Mouse (Mus musculus): ENCODE results near the gene Gm20388. TPM values are rescaled to one million over a fixed set of nuclear protein-coding genes. Genes with fewer than 3 reads are reported as not detected.

The Gm20388 gene
- polyA plus RNA-seq, 1 experiment from 2014 or later = not detected

- H3K9me3 ChIP-seq (ENCODE audit: control insufficient read depth, low read length) = no peaks in the 10 kb centered on the region
- ATAC-seq (ENCODE audit: low read depth) = no peak
- no peak overlapping the region for H3K4me3 ChIP-seq (ENCODE audit: low read length)
- no peak overlapping the region for H3K4me2 ChIP-seq (ENCODE audit: low read depth, low read length)
- WGBS = 86% methylated on average over 13 of the region's 13 CpGs
- no peak overlapping the region for H3K27ac ChIP-seq (ENCODE audit: low read length)
- H3K27me3 ChIP-seq (ENCODE audit: control insufficient read depth, insufficient read depth, low read depth, low read length) = no peaks in the 10 kb centered on the region; the same call in 1 of the 2 replicates
- H3K4me1 ChIP-seq (replicated peaks; ENCODE audit: control insufficient read depth, insufficient read depth, low read length) = peaks cover 11% of the 10 kb centered on the region
- H3K9ac ChIP-seq (ENCODE audit: low read length) = no peak overlapping the region
- H3K36me3 ChIP-seq (ENCODE audit: control insufficient read depth, insufficient read depth, low read length) = no peaks in the 10 kb centered on the region
These were observed 106.7 kb downstream of the Gm20388 start for GRCm38 (mm10) chr8:120017349-120017748.

- WGBS = 94% methylated on average over 6 of the region's 6 CpGs
- Histone ChIP-seq H3K36me3 (ENCODE audit: control insufficient read depth, insufficient read depth, low read length) (no peaks in the 10 kb centered on the region), H3K27ac (ENCODE audit: low read length) (no peak overlapping the region), H3K9ac (ENCODE audit: low read length) (no peak overlapping the region), H3K4me1 (replicated peaks; ENCODE audit: control insufficient read depth, insufficient read depth, low read length) (peaks cover 11% of the 10 kb centered on the region), H3K27me3 (ENCODE audit: control insufficient read depth, insufficient read depth, low read depth, low read length) (no peaks in the 10 kb centered on the region; the same call in 1 of the 2 replicates), H3K4me2 (ENCODE audit: low read depth, low read length) (no peak overlapping the region), H3K9me3 (ENCODE audit: control insufficient read depth, low read length) (no peaks in the 10 kb centered on the region), H3K4me3 (ENCODE audit: low read length) (no peak overlapping the region)
- ATAC-seq (ENCODE audit: low read depth) = no peak
These were observed 107.1 kb downstream of the Gm20388 start for GRCm38 (mm10) chr8:120017786-120018185.

- WGBS = 78% methylated on average over 6 of the region's 6 CpGs
- no peaks in the 10 kb centered on the region for H3K36me3 ChIP-seq (ENCODE audit: control insufficient read depth, insufficient read depth, low read length)
- H3K4me2 ChIP-seq (ENCODE audit: low read depth, low read length) = no peak overlapping the region
- no peaks in the 10 kb centered on the region for H3K9me3 ChIP-seq (ENCODE audit: control insufficient read depth, low read length)
- H3K4me1 ChIP-seq (replicated peaks; ENCODE audit: control insufficient read depth, insufficient read depth, low read length) = peaks cover 11% of the 10 kb centered on the region
- no peak overlapping the region for H3K9ac ChIP-seq (ENCODE audit: low read length)
- H3K4me3 ChIP-seq (ENCODE audit: low read length) = no peak overlapping the region
- H3K27me3 ChIP-seq (ENCODE audit: control insufficient read depth, insufficient read depth, low read depth, low read length) = no peaks in the 10 kb centered on the region; the same call in 1 of the 2 replicates
- no peak for ATAC-seq (ENCODE audit: low read depth)
- H3K27ac ChIP-seq (ENCODE audit: low read length) = no peak overlapping the region
These were observed 107.7 kb downstream of the Gm20388 start for GRCm38 (mm10) chr8:120018379-120018778.

GRCm38 (mm10) chr8:120019297-120019696 is 108.7 kb downstream of the Gm20388 start:
- WGBS = 79% methylated on average over 5 of the region's 5 CpGs
- no peak for ATAC-seq (ENCODE audit: low read depth)
- H3K4me1 ChIP-seq (replicated peaks; ENCODE audit: control insufficient read depth, insufficient read depth, low read length) = peaks cover 6% of the 10 kb centered on the region

GRCm38 (mm10) chr8:120020298-120020697 is 109.7 kb downstream of the Gm20388 start:
- no peaks in the 10 kb centered on the region for H3K9me3 ChIP-seq (ENCODE audit: control insufficient read depth, low read length)
- no peak for ATAC-seq (ENCODE audit: low read depth)
- no peak overlapping the region for H3K4me2 ChIP-seq (ENCODE audit: low read depth, low read length)
- H3K4me3 ChIP-seq (ENCODE audit: low read length) = no peak overlapping the region
- H3K27ac ChIP-seq (ENCODE audit: low read length) = no peak overlapping the region
- H3K9ac ChIP-seq (ENCODE audit: low read length) = no peak overlapping the region
- no peaks in the 10 kb centered on the region for H3K36me3 ChIP-seq (ENCODE audit: control insufficient read depth, insufficient read depth, low read length)
- no peaks in the 10 kb centered on the region; the same call in 1 of the 2 replicates for H3K27me3 ChIP-seq (ENCODE audit: control insufficient read depth, insufficient read depth, low read depth, low read length)
- WGBS = 69% methylated on average over 7 of the region's 7 CpGs
- H3K4me1 ChIP-seq (replicated peaks; ENCODE audit: control insufficient read depth, insufficient read depth, low read length) = no peaks in the 10 kb centered on the region

More at GRCm38 (mm10) chr8:120019297-120019696, 108.7 kb downstream of the Gm20388 start:
- no peak overlapping the region for H3K4me2 ChIP-seq (ENCODE audit: low read depth, low read length)
- no peaks in the 10 kb centered on the region for H3K36me3 ChIP-seq (ENCODE audit: control insufficient read depth, insufficient read depth, low read length)
- no peaks in the 10 kb centered on the region for H3K9me3 ChIP-seq (ENCODE audit: control insufficient read depth, low read length)
- no peaks in the 10 kb centered on the region; the same call in 1 of the 2 replicates for H3K27me3 ChIP-seq (ENCODE audit: control insufficient read depth, insufficient read depth, low read depth, low read length)
- no peak overlapping the region for H3K9ac ChIP-seq (ENCODE audit: low read length)
- no peak overlapping the region for H3K4me3 ChIP-seq (ENCODE audit: low read length)
- no peak overlapping the region for H3K27ac ChIP-seq (ENCODE audit: low read length)

GRCm38 (mm10) chr8:120026199-120026598 is 115.6 kb downstream of the Gm20388 start:
- Histone ChIP-seq H3K9ac (ENCODE audit: low read length) (no peak overlapping the region), H3K9me3 (ENCODE audit: control insufficient read depth, low read length) (no peaks in the 10 kb centered on the region), H3K4me2 (ENCODE audit: low read depth, low read length) (no peak overlapping the region), H3K27me3 (ENCODE audit: control insufficient read depth, insufficient read depth, low read depth, low read length) (no peaks in the 10 kb centered on the region), H3K27ac (ENCODE audit: low read length) (no peak overlapping the region), H3K4me3 (ENCODE audit: low read length) (no peak overlapping the region), H3K4me1 (replicated peaks; ENCODE audit: control insufficient read depth, insufficient read depth, low read length) (no peaks in the 10 kb centered on the region), H3K36me3 (ENCODE audit: control insufficient read depth, insufficient read depth, low read length) (no peaks in the 10 kb centered on the region)
- ATAC-seq (ENCODE audit: low read depth) = no peak
- WGBS = 59% methylated on average over 5 of the region's 5 CpGs

- no peaks in the 10 kb centered on the region for H3K4me1 ChIP-seq (replicated peaks; ENCODE audit: control insufficient read depth, insufficient read depth, low read length)
- H3K4me3 ChIP-seq (ENCODE audit: low read length) = no peak overlapping the region
- no peaks in the 10 kb centered on the region for H3K27me3 ChIP-seq (ENCODE audit: control insufficient read depth, insufficient read depth, low read depth, low read length)
- ATAC-seq (ENCODE audit: low read depth) = no peak
- 76% methylated on average over 6 of the region's 6 CpGs for WGBS
- H3K27ac ChIP-seq (ENCODE audit: low read length) = no peak overlapping the region
- no peak overlapping the region for H3K9ac ChIP-seq (ENCODE audit: low read length)
- H3K9me3 ChIP-seq (ENCODE audit: control insufficient read depth, low read length) = no peaks in the 10 kb centered on the region
- no peak overlapping the region for H3K4me2 ChIP-seq (ENCODE audit: low read depth, low read length)
- H3K36me3 ChIP-seq (ENCODE audit: control insufficient read depth, insufficient read depth, low read length) = no peaks in the 10 kb centered on the region
These were observed 116.3 kb downstream of the Gm20388 start for GRCm38 (mm10) chr8:120026991-120027390.

- H3K9ac ChIP-seq (ENCODE audit: low read length) = no peak overlapping the region
- no peak overlapping the region for H3K27ac ChIP-seq (ENCODE audit: low read length)
- ATAC-seq (ENCODE audit: low read depth) = no peak
- no peak overlapping the region for H3K4me3 ChIP-seq (ENCODE audit: low read length)
- no peaks in the 10 kb centered on the region for H3K9me3 ChIP-seq (ENCODE audit: control insufficient read depth, low read length)
- no peaks in the 10 kb centered on the region for H3K27me3 ChIP-seq (ENCODE audit: control insufficient read depth, insufficient read depth, low read depth, low read length)
- H3K4me2 ChIP-seq (ENCODE audit: low read depth, low read length) = no peak overlapping the region
- no peaks in the 10 kb centered on the region for H3K36me3 ChIP-seq (ENCODE audit: control insufficient read depth, insufficient read depth, low read length)
- WGBS = 55% methylated on average over 5 of the region's 5 CpGs
- H3K4me1 ChIP-seq (replicated peaks; ENCODE audit: control insufficient read depth, insufficient read depth, low read length) = no peaks in the 10 kb centered on the region
These were observed 119.8 kb downstream of the Gm20388 start for GRCm38 (mm10) chr8:120030447-120030846.

GRCm38 (mm10) chr8:120032549-120033208 is 122.0 kb downstream of the Gm20388 start:
- no peak overlapping the region for H3K4me2 ChIP-seq (ENCODE audit: low read depth, low read length)
- H3K27ac ChIP-seq (ENCODE audit: low read length) = no peak overlapping the region
- no peak overlapping the region for H3K9ac ChIP-seq (ENCODE audit: low read length)
- H3K4me3 ChIP-seq (ENCODE audit: low read length) = no peak overlapping the region
- ATAC-seq (ENCODE audit: low read depth) = no peak
- H3K36me3 ChIP-seq (ENCODE audit: control insufficient read depth, insufficient read depth, low read length) = no peaks in the 10 kb centered on the region
- H3K27me3 ChIP-seq (ENCODE audit: control insufficient read depth, insufficient read depth, low read depth, low read length) = no peaks in the 10 kb centered on the region
- H3K9me3 ChIP-seq (ENCODE audit: control insufficient read depth, low read length) = no peaks in the 10 kb centered on the region
- WGBS = 83% methylated on average over 5 of the region's 5 CpGs
- H3K4me1 ChIP-seq (replicated peaks; ENCODE audit: control insufficient read depth, insufficient read depth, low read length) = no peaks in the 10 kb centered on the region
